Mouse (Mus musculus): ENCODE measurements around the gene St3gal3. TPM values are rescaled to one million over a fixed set of nuclear protein-coding genes. Genes with fewer than 3 reads are reported as not detected.
A peak's percentile ranks its signal among the peaks of the same experiment; 100 is the strongest.

The St3gal3 gene
- polyA plus RNA-seq, 1 experiment from 2014 or later = 5.1 TPM

- H3K4me2 ChIP-seq (ENCODE audit: low read depth, low read length) = no peak overlapping the region
- DNase-seq (no peak), ATAC-seq (no peak)
- H3K36me3 ChIP-seq (replicated peaks; ENCODE audit: insufficient read depth, low read length) = peaks cover 2% of the 10 kb centered on the region; the same call in 1 of the 2 replicates
- H3K27me3 ChIP-seq (ENCODE audit: insufficient read depth, low read length) = no peaks in the 10 kb centered on the region
- 83% methylated on average over 5 of the region's 5 CpGs for whole genome bisulfite sequencing (ENCODE audit: insufficient replicate concordance)
- H3K9ac ChIP-seq (replicated peaks) = no peak overlapping the region
- TF ChIP-seq EP300 (IDR thresholded peaks at IDR 0.05; ENCODE audit: low read depth) (no peak), CTCF (IDR thresholded peaks at IDR 0.05; ENCODE audit: low read depth) (no peak)
- H3K27ac ChIP-seq (ENCODE audit: low read depth) = peak overlapping the region; percentile 2; the same call in 1 of the 2 replicates
- H3K9me3 ChIP-seq (ENCODE audit: low read length) = no peaks in the 10 kb centered on the region
- peaks cover 21% of the 10 kb centered on the region for H3K4me1 ChIP-seq (ENCODE audit: insufficient read depth)
- H3K4me3 ChIP-seq (ENCODE audit: low read depth, low read length) = no peak overlapping the region
Observed at GRCm38 (mm10) chr4:118131329-118131728, 3.4 kb downstream of the St3gal3 start.

GRCm38 (mm10) chr4:118123030-118123704 is 11.5 kb downstream of the St3gal3 start:
- DNase-seq (peak; percentile 34), ATAC-seq (peak; percentile 80)
- H3K9ac ChIP-seq (replicated peaks) = no peak overlapping the region
- H3K4me2 ChIP-seq (ENCODE audit: low read depth, low read length) = peak overlapping the region; percentile 18; the same call in 1 of the 2 replicates
- peak overlapping the region; percentile 37 for H3K27ac ChIP-seq (ENCODE audit: low read depth)
- no peaks in the 10 kb centered on the region for H3K27me3 ChIP-seq (ENCODE audit: insufficient read depth, low read length)
- H3K9me3 ChIP-seq (ENCODE audit: low read length) = no peaks in the 10 kb centered on the region
- 63% methylated on average over 14 of the region's 14 CpGs for WGBS (ENCODE audit: insufficient replicate concordance)
- H3K36me3 ChIP-seq (replicated peaks; ENCODE audit: insufficient read depth, low read length) = no peaks in the 10 kb centered on the region
- no peak overlapping the region for H3K4me3 ChIP-seq (ENCODE audit: low read depth, low read length)
- no peak for TF ChIP-seq CTCF (IDR thresholded peaks at IDR 0.05; ENCODE audit: low read depth)
- TF ChIP-seq EP300 (IDR thresholded peaks at IDR 0.05; ENCODE audit: low read depth) = 0 out of 2 replicates have a peak, but pooled peaks have one; percentile 42
- H3K4me1 ChIP-seq (ENCODE audit: insufficient read depth) = peaks cover 4% of the 10 kb centered on the region

GRCm38 (mm10) chr4:118122078-118122477 is 12.6 kb downstream of the St3gal3 start:
- Histone ChIP-seq H3K4me2 (ENCODE audit: low read depth, low read length) (0 out of 2 replicates have a peak overlapping the region, but pooled peaks have one; percentile 9), H3K4me1 (ENCODE audit: insufficient read depth) (peaks cover 4% of the 10 kb centered on the region), H3K9ac (replicated peaks) (no peak overlapping the region), H3K27ac (ENCODE audit: low read depth) (peak overlapping the region; percentile 37), H3K27me3 (ENCODE audit: insufficient read depth, low read length) (no peaks in the 10 kb centered on the region), H3K9me3 (ENCODE audit: low read length) (no peaks in the 10 kb centered on the region), H3K4me3 (ENCODE audit: low read depth, low read length) (no peak overlapping the region), H3K36me3 (replicated peaks; ENCODE audit: insufficient read depth, low read length) (no peaks in the 10 kb centered on the region)
- DNase-seq (peak; percentile 48), ATAC-seq (peak; percentile 63)
- WGBS (ENCODE audit: insufficient replicate concordance) = 61% methylated on average over 10 of the region's 10 CpGs
- TF ChIP-seq CTCF (IDR thresholded peaks at IDR 0.05; ENCODE audit: low read depth) = no peak
- TF ChIP-seq EP300 (IDR thresholded peaks at IDR 0.05; ENCODE audit: low read depth) = no peak

- no peaks in the 10 kb centered on the region for H3K9me3 ChIP-seq (ENCODE audit: low read length)
- H3K36me3 ChIP-seq (replicated peaks; ENCODE audit: insufficient read depth, low read length) = no peaks in the 10 kb centered on the region
- H3K27me3 ChIP-seq (ENCODE audit: insufficient read depth, low read length) = no peaks in the 10 kb centered on the region
- DNase-seq = no peak
- 80% methylated on average over 10 of the region's 10 CpGs for WGBS (ENCODE audit: insufficient replicate concordance)
- H3K27ac ChIP-seq (ENCODE audit: low read depth) = no peak overlapping the region
- TF ChIP-seq EP300 (IDR thresholded peaks at IDR 0.05; ENCODE audit: low read depth) = no peak
- no peak for TF ChIP-seq CTCF (IDR thresholded peaks at IDR 0.05; ENCODE audit: low read depth)
- H3K4me2 ChIP-seq (ENCODE audit: low read depth, low read length) = no peak overlapping the region
- ATAC-seq = no peak
- no peak overlapping the region for H3K4me3 ChIP-seq (ENCODE audit: low read depth, low read length)
- no peaks in the 10 kb centered on the region for H3K4me1 ChIP-seq (ENCODE audit: insufficient read depth)
- no peak overlapping the region for H3K9ac ChIP-seq (replicated peaks)
Observed at GRCm38 (mm10) chr4:118117565-118117964, 17.1 kb downstream of the St3gal3 start.

- H3K36me3 ChIP-seq (replicated peaks; ENCODE audit: insufficient read depth, low read length) = no peaks in the 10 kb centered on the region
- H3K27me3 ChIP-seq (ENCODE audit: insufficient read depth, low read length) = no peaks in the 10 kb centered on the region
- no peak overlapping the region for H3K4me3 ChIP-seq (ENCODE audit: low read depth, low read length)
- ATAC-seq (no peak), DNase-seq (no peak)
- 91% methylated on average over 11 of the region's 11 CpGs for WGBS (ENCODE audit: insufficient replicate concordance)
- TF ChIP-seq CTCF (IDR thresholded peaks at IDR 0.05; ENCODE audit: low read depth) = no peak
- TF ChIP-seq EP300 (IDR thresholded peaks at IDR 0.05; ENCODE audit: low read depth) = no peak
- H3K9me3 ChIP-seq (ENCODE audit: low read length) = no peaks in the 10 kb centered on the region; the same call in 1 of the 2 replicates
- H3K27ac ChIP-seq (ENCODE audit: low read depth) = no peak overlapping the region
- no peak overlapping the region for H3K4me2 ChIP-seq (ENCODE audit: low read depth, low read length)
- H3K9ac ChIP-seq (replicated peaks) = no peak overlapping the region
- H3K4me1 ChIP-seq (ENCODE audit: insufficient read depth) = no peaks in the 10 kb centered on the region
Observed at GRCm38 (mm10) chr4:118116098-118116497, 18.6 kb downstream of the St3gal3 start.

- WGBS (ENCODE audit: insufficient replicate concordance) = 59% methylated on average over 7 of the region's 7 CpGs
Observed at GRCm38 (mm10) chr4:118115132-118115531, 19.6 kb downstream of the St3gal3 start.

More at GRCm38 (mm10) chr4:118115132-118115531, 19.6 kb downstream of the St3gal3 start:
- H3K4me3 ChIP-seq (ENCODE audit: low read depth, low read length) = no peak overlapping the region
- H3K27ac ChIP-seq (ENCODE audit: low read depth) = no peak overlapping the region
- TF ChIP-seq EP300 (IDR thresholded peaks at IDR 0.05; ENCODE audit: low read depth) (no peak), CTCF (IDR thresholded peaks at IDR 0.05; ENCODE audit: low read depth) (no peak)
- H3K27me3 ChIP-seq (ENCODE audit: insufficient read depth, low read length) = no peaks in the 10 kb centered on the region
- no peak overlapping the region for H3K4me2 ChIP-seq (ENCODE audit: low read depth, low read length)
- no peak overlapping the region for H3K9ac ChIP-seq (replicated peaks)
- H3K4me1 ChIP-seq (ENCODE audit: insufficient read depth) = no peaks in the 10 kb centered on the region
- DNase-seq = no peak
- no peaks in the 10 kb centered on the region; the same call in 1 of the 2 replicates for H3K9me3 ChIP-seq (ENCODE audit: low read length)
- no peak for ATAC-seq
- H3K36me3 ChIP-seq (replicated peaks; ENCODE audit: insufficient read depth, low read length) = no peaks in the 10 kb centered on the region
